Mouse (Mus musculus): Measurements from ENCODE around the gene Pfas. TPM values are rescaled to one million over a fixed set of nuclear protein-coding genes. Genes with fewer than 3 reads are reported as not detected.
"Not testable (repeated sequence)": the region's sequence is repeated elsewhere in the genome, so short reads cannot be mapped to it uniquely, and the experiment has no call there.

Pfas gene
- polyA plus RNA-seq, 1 experiment from 2014 or later: 14.1 TPM

DNA sequence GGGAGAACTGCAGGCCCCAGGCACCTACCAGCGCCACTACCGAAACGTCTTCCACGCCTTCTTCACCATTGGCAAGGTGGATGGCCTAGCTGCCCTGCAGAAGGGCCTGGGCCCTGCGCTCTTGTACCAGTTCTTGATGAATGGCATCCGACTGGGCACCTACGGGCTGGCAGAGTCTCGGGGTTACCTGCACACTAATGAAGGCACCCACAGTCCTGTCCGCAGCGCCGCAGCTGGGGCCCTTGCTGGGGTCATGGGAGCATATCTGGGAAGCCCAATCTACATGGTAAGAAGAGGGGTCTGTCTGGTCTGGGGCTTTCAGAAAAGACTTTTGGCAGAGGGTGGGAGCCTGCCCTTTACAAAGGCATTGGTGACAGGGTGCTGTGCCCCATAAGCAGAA is 39.5 kb downstream of the Pfas start:
- H3K4me3 ChIP-seq (ENCODE audit: low read depth, low read length): no peak overlapping the region
- DNase-seq (ENCODE audit: low spot score) (no peak), ATAC-seq (no peak)
- H3K36me3 ChIP-seq (ENCODE audit: control insufficient read depth, insufficient read depth, low read length): no peaks in the 10 kb centered on the region
- no peaks in the 10 kb centered on the region for H3K27me3 ChIP-seq (replicated peaks; ENCODE audit: control insufficient read depth, insufficient read depth, low read length)
- no peak overlapping the region for H3K27ac ChIP-seq (ENCODE audit: low read depth, low read length)
- H3K9ac ChIP-seq (ENCODE audit: low read length): no peak overlapping the region
- peaks cover 7% of the 10 kb centered on the region; the same call in 1 of the 2 replicates for H3K4me1 ChIP-seq (ENCODE audit: control insufficient read depth, insufficient read depth, low read length)
- 82% methylated on average over 11 of the region's 11 CpGs for WGBS
- peak overlapping the region; percentile 92; the same call in 1 of the 2 replicates for H3K4me2 ChIP-seq (ENCODE audit: low read length)
- H3K9me3 ChIP-seq (replicated peaks; ENCODE audit: control insufficient read depth, low read length): no peaks in the 10 kb centered on the region

DNA sequence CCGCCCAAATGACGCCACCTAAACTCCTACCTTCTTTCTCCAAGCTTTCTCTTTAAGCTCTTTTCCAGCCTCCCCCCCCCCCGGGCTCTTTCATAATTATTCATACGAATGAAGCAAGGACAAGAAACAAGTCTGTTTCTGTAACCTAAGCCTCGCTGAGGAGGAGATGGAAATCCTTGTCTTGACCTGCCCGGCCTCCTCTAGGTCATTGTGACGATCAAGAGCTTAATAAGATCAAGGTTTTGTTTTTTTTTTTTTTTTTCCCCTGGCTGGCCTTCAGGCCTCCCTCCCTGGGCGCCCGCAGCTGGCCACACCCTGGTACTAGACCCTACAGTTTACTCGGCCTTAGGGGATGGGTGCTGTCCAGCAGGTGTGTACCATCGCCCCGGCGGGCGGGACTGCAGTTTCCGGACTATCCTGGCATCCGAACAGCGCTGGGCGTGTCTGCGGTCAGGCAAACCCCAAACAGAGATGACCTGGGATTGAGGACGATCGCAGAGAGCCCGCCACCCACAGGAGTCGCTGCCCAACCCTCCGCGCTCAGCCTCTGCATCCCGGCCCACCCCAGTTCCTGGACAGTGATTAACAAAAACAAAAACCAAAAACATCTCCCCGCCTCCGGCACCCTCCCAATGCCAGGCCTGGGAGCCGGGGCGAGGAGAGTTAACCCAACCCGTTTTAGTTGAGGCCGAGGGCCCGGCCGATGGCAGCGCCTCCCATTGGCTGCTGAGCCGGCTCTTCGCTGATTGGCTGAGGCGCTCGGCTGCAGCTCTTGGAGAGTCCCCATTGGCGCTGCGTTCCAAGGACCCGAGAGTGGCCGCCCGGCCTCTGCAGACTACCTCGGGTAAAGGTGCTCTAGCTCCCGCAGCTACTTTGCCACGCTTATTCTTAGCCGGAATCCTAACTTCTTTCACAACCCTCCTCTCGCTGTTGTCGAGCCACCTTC is 40.6 kb downstream of the Pfas start, which contains the start of gene Slc25a35:
TSS of gene Slc25a35 (plus strand) at position 795 of the 946 bp plus-strand sequence.
- Histone ChIP-seq H3K27ac (ENCODE audit: low read depth, low read length) (no peak within 1 kb of the TSS), H3K36me3 (ENCODE audit: control insufficient read depth, insufficient read depth, low read length) (no peaks in the 10 kb centered on the region), H3K4me2 (ENCODE audit: low read length) (peak within 1 kb of the TSS; percentile 92), H3K4me3 (ENCODE audit: low read depth, low read length) (peak within 1 kb of the TSS; percentile 60), H3K27me3 (replicated peaks; ENCODE audit: control insufficient read depth, insufficient read depth, low read length) (no peaks in the 10 kb centered on the region), H3K4me1 (ENCODE audit: control insufficient read depth, insufficient read depth, low read length) (peaks cover 7% of the 10 kb centered on the region; the same call in 1 of the 2 replicates), H3K9me3 (replicated peaks; ENCODE audit: control insufficient read depth, low read length) (no peaks in the 10 kb centered on the region), H3K9ac (ENCODE audit: low read length) (peak within 1 kb of the TSS; percentile 77)
- DNase-seq (ENCODE audit: low spot score) (peak; percentile 95), ATAC-seq (peak; percentile 98)
- under 1% methylated on average over 50 of the region's 50 CpGs for WGBS

DNA sequence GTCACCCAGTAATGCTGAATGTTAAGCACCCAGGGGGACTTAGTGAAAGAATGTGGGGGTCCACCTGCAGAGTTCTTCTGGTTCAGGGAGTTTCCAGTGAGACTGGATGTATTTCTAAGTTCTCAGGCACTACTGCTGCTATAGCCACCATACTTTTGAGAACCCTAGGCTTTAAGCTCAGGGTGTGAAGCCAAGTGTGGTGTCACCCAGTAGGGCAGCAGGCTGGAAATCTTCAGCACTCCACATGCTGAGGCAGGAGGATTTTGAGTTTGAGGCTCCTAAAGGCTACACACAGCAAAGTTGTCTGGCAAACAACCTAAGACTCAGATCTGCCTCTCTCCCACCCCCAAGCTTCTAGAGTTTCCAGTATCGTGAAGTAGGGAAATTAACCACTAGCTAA is 41.7 kb downstream of the Pfas start:
- no peaks in the 10 kb centered on the region for H3K9me3 ChIP-seq (replicated peaks; ENCODE audit: control insufficient read depth, low read length)
- WGBS: 61% methylated on average over 1 of the region's 1 CpGs
- no peaks in the 10 kb centered on the region for H3K27me3 ChIP-seq (replicated peaks; ENCODE audit: control insufficient read depth, insufficient read depth, low read length)
- no peak for DNase-seq (ENCODE audit: low spot score)
- H3K4me3 ChIP-seq (ENCODE audit: low read depth, low read length): no peak overlapping the region
- no peak overlapping the region for H3K27ac ChIP-seq (ENCODE audit: low read depth, low read length)
- peaks cover 7% of the 10 kb centered on the region; the same call in 1 of the 2 replicates for H3K4me1 ChIP-seq (ENCODE audit: control insufficient read depth, insufficient read depth, low read length)
- H3K4me2 ChIP-seq (ENCODE audit: low read length): no peak overlapping the region
- no peak for ATAC-seq
- H3K9ac ChIP-seq (ENCODE audit: low read length): no peak overlapping the region
- H3K36me3 ChIP-seq (ENCODE audit: control insufficient read depth, insufficient read depth, low read length): no peaks in the 10 kb centered on the region

DNA sequence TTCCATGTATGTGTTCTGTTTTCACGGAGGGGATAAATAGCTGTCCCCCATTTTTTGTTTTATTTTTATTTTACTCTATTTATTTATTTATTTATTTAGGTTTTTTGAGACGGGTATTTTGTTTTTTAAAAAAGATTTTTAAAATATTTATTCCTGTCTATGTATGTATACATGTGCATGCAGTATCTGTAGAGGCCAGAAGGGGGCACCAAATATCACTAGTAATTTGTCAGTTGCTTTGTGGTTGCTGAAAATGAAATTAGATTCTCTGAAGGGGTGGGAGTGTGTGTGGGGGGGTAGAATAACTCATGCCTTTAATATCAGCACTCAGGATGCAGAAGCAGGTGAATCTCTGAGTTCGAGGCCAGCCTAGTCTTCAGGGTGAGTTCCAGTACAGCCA is 42.4 kb downstream of the Pfas start:
- peak; percentile 75 for DNase-seq (ENCODE audit: low spot score)
- no peaks in the 10 kb centered on the region for H3K36me3 ChIP-seq (ENCODE audit: control insufficient read depth, insufficient read depth, low read length)
- no peak for ATAC-seq
- H3K9me3 ChIP-seq (replicated peaks; ENCODE audit: control insufficient read depth, low read length): no peaks in the 10 kb centered on the region
- peaks cover 7% of the 10 kb centered on the region; the same call in 1 of the 2 replicates for H3K4me1 ChIP-seq (ENCODE audit: control insufficient read depth, insufficient read depth, low read length)
- H3K27ac ChIP-seq (ENCODE audit: low read depth, low read length): no peak overlapping the region
- 36% methylated on average over 3 of the region's 3 CpGs for WGBS
- H3K9ac ChIP-seq (ENCODE audit: low read length): no peak overlapping the region
- H3K4me3 ChIP-seq (ENCODE audit: low read depth, low read length): no peak overlapping the region
- H3K27me3 ChIP-seq (replicated peaks; ENCODE audit: control insufficient read depth, insufficient read depth, low read length): no peaks in the 10 kb centered on the region
- H3K4me2 ChIP-seq (ENCODE audit: low read length): no peak overlapping the region

DNA sequence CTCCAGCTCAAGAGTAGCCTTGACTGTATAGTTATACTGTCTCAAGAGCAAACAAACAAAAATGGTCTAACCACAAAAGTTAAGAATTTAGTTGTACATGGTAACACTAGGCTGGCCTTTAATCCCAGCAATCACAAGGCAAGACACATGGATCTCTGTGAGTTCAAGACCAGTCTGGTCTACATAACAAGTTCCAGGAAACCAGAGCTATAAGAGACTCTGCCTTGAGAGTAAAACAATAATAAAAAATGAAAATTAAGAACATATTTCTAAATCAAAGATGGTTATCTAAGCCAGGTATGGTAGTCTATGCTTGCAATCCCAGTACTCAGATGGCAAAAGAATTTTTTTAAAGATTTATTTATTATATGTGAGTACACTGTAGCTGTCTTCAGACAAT is 43.2 kb downstream of the Pfas start:
- Histone ChIP-seq H3K9ac (ENCODE audit: low read length) (no peak overlapping the region), H3K4me3 (ENCODE audit: low read depth, low read length) (no peak overlapping the region), H3K27ac (ENCODE audit: low read depth, low read length) (no peak overlapping the region), H3K27me3 (replicated peaks; ENCODE audit: control insufficient read depth, insufficient read depth, low read length) (no peaks in the 10 kb centered on the region), H3K4me1 (ENCODE audit: control insufficient read depth, insufficient read depth, low read length) (peaks cover 7% of the 10 kb centered on the region; the same call in 1 of the 2 replicates), H3K4me2 (ENCODE audit: low read length) (no peak overlapping the region), H3K36me3 (ENCODE audit: control insufficient read depth, insufficient read depth, low read length) (no peaks in the 10 kb centered on the region), H3K9me3 (replicated peaks; ENCODE audit: control insufficient read depth, low read length) (no peaks in the 10 kb centered on the region)
- DNase-seq (ENCODE audit: low spot score) (no peak), ATAC-seq (no peak)

DNA sequence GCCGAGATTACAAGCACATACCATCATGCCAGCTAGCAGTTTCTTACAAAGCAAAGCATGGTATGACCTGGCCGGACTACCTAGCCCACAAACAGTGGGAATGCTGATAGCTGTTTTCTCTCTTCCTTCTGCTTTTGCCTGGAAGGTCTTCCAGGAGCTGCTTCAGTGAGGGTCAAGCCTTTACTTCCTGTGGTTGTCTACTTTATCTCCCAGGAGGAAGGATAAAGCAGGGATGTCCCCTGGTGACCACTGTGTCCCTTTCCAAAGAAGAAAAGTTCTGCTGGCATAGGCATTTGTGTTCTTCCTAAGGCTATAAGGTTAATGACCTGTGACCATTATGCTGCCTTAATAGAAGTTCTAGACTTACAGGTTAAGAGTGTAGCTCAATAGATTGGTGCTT is 44.9 kb downstream of the Pfas start:
- Histone ChIP-seq H3K9ac (ENCODE audit: low read length) (no peak overlapping the region), H3K9me3 (replicated peaks; ENCODE audit: control insufficient read depth, low read length) (no peaks in the 10 kb centered on the region), H3K27me3 (replicated peaks; ENCODE audit: control insufficient read depth, insufficient read depth, low read length) (no peaks in the 10 kb centered on the region), H3K36me3 (ENCODE audit: control insufficient read depth, insufficient read depth, low read length) (no peaks in the 10 kb centered on the region), H3K4me1 (ENCODE audit: control insufficient read depth, insufficient read depth, low read length) (peaks cover 6% of the 10 kb centered on the region; the same call in 1 of the 2 replicates), H3K4me3 (ENCODE audit: low read depth, low read length) (no peak overlapping the region), H3K27ac (ENCODE audit: low read depth, low read length) (no peak overlapping the region), H3K4me2 (ENCODE audit: low read length) (no peak overlapping the region)
- DNase-seq (ENCODE audit: low spot score): no peak
- ATAC-seq: no peak
- 71% methylated on average over 2 of the region's 2 CpGs for whole genome bisulfite sequencing

DNA sequence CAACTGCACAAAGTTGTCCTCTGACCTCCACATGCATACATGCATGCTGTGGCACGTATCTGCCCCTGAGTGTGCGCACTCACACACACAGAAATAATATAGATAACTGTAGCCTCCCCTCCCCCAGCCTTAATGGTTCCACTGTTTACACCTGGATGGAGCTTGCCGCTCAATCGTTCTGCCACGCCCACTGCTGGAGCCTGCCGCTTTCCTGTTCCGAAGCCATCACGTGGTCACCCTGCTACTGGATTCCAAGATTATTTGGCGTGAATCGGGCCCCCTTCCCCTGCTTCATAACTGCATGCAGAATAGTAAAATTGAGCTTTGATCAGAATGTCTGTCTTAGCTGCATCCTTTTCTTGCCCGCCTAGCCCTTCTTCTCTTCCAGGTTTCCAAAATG is 46.1 kb downstream of the Pfas start:
- DNase-seq (ENCODE audit: low spot score); H3K27ac ChIP-seq (ENCODE audit: low read depth, low read length); H3K4me3 ChIP-seq (ENCODE audit: low read depth, low read length); H3K9ac ChIP-seq (ENCODE audit: low read length); H3K36me3 ChIP-seq (ENCODE audit: control insufficient read depth, insufficient read depth, low read length); ATAC-seq; H3K4me1 ChIP-seq (ENCODE audit: control insufficient read depth, insufficient read depth, low read length); H3K9me3 ChIP-seq (replicated peaks; ENCODE audit: control insufficient read depth, low read length); H3K27me3 ChIP-seq (replicated peaks; ENCODE audit: control insufficient read depth, insufficient read depth, low read length); H3K4me2 ChIP-seq (ENCODE audit: low read length): not testable (repeated sequence)
- 21% methylated on average over 11 of the region's 11 CpGs for WGBS

DNA sequence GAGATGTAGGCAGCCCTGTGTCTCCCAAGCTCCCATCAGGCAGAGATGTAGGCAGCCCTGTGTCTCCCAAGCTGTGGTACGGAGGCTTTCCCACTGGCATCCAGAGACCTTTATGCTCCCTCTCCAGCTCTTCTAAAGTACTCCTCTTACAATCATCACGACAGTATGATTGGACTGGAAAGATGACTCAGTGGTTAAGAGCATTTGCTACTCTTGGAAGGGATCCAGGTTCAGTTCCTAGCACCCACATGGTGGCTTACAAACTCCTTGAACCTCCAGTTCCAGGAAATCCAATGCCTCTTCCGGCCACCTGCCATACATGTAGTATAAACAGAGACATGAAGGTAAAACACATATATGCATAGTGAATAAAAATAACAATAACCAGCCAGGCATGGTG is 46.7 kb downstream of the Pfas start:
- no peaks in the 10 kb centered on the region for H3K4me1 ChIP-seq (ENCODE audit: control insufficient read depth, insufficient read depth, low read length)
- no peak overlapping the region for H3K4me3 ChIP-seq (ENCODE audit: low read depth, low read length)
- ATAC-seq (no peak), DNase-seq (ENCODE audit: low spot score) (no peak)
- no peak overlapping the region for H3K9ac ChIP-seq (ENCODE audit: low read length)
- 83% methylated on average over 3 of the region's 3 CpGs for WGBS
- no peaks in the 10 kb centered on the region for H3K36me3 ChIP-seq (ENCODE audit: control insufficient read depth, insufficient read depth, low read length)
- H3K27me3 ChIP-seq (replicated peaks; ENCODE audit: control insufficient read depth, insufficient read depth, low read length): no peaks in the 10 kb centered on the region
- no peak overlapping the region for H3K27ac ChIP-seq (ENCODE audit: low read depth, low read length)
- no peak overlapping the region for H3K4me2 ChIP-seq (ENCODE audit: low read length)
- H3K9me3 ChIP-seq (replicated peaks; ENCODE audit: control insufficient read depth, low read length): no peaks in the 10 kb centered on the region

DNA sequence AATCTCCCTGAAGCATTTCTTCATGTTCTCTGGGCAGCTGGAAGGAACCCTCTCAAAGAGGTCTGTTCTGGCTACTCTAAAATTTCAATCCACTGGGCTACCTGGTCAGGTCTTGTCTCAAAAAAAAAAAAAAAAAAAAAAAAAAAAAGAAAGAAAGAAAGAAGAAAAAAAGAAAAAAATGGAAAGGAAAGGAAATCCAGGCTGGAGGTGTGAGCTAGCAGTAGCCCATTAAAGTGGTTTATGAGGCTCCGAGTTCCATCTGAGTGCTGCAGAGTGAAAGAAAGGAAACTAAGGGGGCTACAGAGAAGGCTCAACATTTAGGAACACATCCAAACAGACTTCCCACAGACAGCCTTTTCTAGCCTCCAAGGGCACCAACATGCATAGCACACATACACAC is 50.3 kb downstream of the Pfas start:
- whole genome bisulfite sequencing: 93% methylated on average over 1 of the region's 1 CpGs

More for the DNA sequence above, 50.3 kb downstream of the Pfas start:
- DNase-seq (ENCODE audit: low spot score): no peak
- H3K36me3 ChIP-seq (ENCODE audit: control insufficient read depth, insufficient read depth, low read length): no peaks in the 10 kb centered on the region
- H3K9me3 ChIP-seq (replicated peaks; ENCODE audit: control insufficient read depth, low read length): no peaks in the 10 kb centered on the region
- H3K27ac ChIP-seq (ENCODE audit: low read depth, low read length): no peak overlapping the region
- no peak for ATAC-seq
- H3K9ac ChIP-seq (ENCODE audit: low read length): no peak overlapping the region
- no peak overlapping the region for H3K4me2 ChIP-seq (ENCODE audit: low read length)
- H3K27me3 ChIP-seq (replicated peaks; ENCODE audit: control insufficient read depth, insufficient read depth, low read length): peaks cover 18% of the 10 kb centered on the region
- peaks cover 6% of the 10 kb centered on the region; the same call in 1 of the 2 replicates for H3K4me1 ChIP-seq (ENCODE audit: control insufficient read depth, insufficient read depth, low read length)
- H3K4me3 ChIP-seq (ENCODE audit: low read depth, low read length): no peak overlapping the region
